Mouse (Mus musculus): ENCODE measurements around the gene Dhdds. TPM values are rescaled to one million over a fixed set of nuclear protein-coding genes. Genes with fewer than 3 reads are reported as not detected.

Dhdds gene
- polyA plus RNA-seq, 1 experiment from 2014 or later, result 41.9 TPM

- Histone ChIP-seq H3K9ac (no peak overlapping the region), H3K36me3 (no peaks in the 10 kb centered on the region), H3K4me3 (no peak overlapping the region), H3K9me3 (no peaks in the 10 kb centered on the region), H3K27me3 (peaks cover 55% of the 10 kb centered on the region), H3K4me2 (no peak overlapping the region), H3K4me1 (peaks cover 18% of the 10 kb centered on the region), H3K27ac (no peak overlapping the region)
- 3% methylated on average over 21 of the region's 21 CpGs for WGBS
- no peak for ATAC-seq (ENCODE audit: insufficient number of reproducible peaks, low FRiP score, low TSS enrichment, low read depth)
Measured at GRCm38 (mm10) chr4:134017201-134017865, 16.6 kb upstream of the Dhdds start.

- no peak overlapping the region for H3K9ac ChIP-seq
Measured at GRCm38 (mm10) chr4:134016767-134017166, 16.0 kb upstream of the Dhdds start.

GRCm38 (mm10) chr4:134016208-134016607, 15.5 kb upstream of the Dhdds start:
- Histone ChIP-seq H3K4me2 (no peak overlapping the region), H3K4me3 (no peak overlapping the region), H3K27ac (no peak overlapping the region), H3K36me3 (no peaks in the 10 kb centered on the region), H3K27me3 (peaks cover 57% of the 10 kb centered on the region), H3K4me1 (peaks cover 24% of the 10 kb centered on the region), H3K9ac (no peak overlapping the region), H3K9me3 (no peaks in the 10 kb centered on the region)
- WGBS, result 7% methylated on average over 7 of the region's 7 CpGs
- no peak for ATAC-seq (ENCODE audit: insufficient number of reproducible peaks, low FRiP score, low TSS enrichment, low read depth)

More at GRCm38 (mm10) chr4:134016767-134017166, 16.0 kb upstream of the Dhdds start:
- 2% methylated on average over 8 of the region's 8 CpGs for WGBS
- no peak for ATAC-seq (ENCODE audit: insufficient number of reproducible peaks, low FRiP score, low TSS enrichment, low read depth)
- Histone ChIP-seq H3K4me3 (no peak overlapping the region), H3K4me1 (peaks cover 19% of the 10 kb centered on the region), H3K9me3 (no peaks in the 10 kb centered on the region), H3K27me3 (peaks cover 57% of the 10 kb centered on the region), H3K36me3 (no peaks in the 10 kb centered on the region), H3K4me2 (no peak overlapping the region), H3K27ac (no peak overlapping the region)

GRCm38 (mm10) chr4:134012858-134013528, 12.3 kb upstream of the Dhdds start:
- Histone ChIP-seq H3K27ac (no peak overlapping the region), H3K4me3 (no peak overlapping the region), H3K27me3 (peaks cover 31% of the 10 kb centered on the region), H3K4me1 (peaks cover 20% of the 10 kb centered on the region), H3K4me2 (no peak overlapping the region), H3K36me3 (no peaks in the 10 kb centered on the region), H3K9me3 (no peaks in the 10 kb centered on the region), H3K9ac (no peak overlapping the region)
- no peak for ATAC-seq (ENCODE audit: insufficient number of reproducible peaks, low FRiP score, low TSS enrichment, low read depth)
- 50% methylated on average over 12 of the region's 12 CpGs for WGBS

GRCm38 (mm10) chr4:134011450-134012414, 11.0 kb upstream of the Dhdds start:
- Histone ChIP-seq H3K4me1 (peaks cover 7% of the 10 kb centered on the region), H3K4me3 (no peak overlapping the region), H3K27ac (no peak overlapping the region), H3K9me3 (no peaks in the 10 kb centered on the region), H3K36me3 (no peaks in the 10 kb centered on the region), H3K4me2 (no peak overlapping the region), H3K27me3 (peaks cover 19% of the 10 kb centered on the region), H3K9ac (no peak overlapping the region)
- WGBS, result 24% methylated on average over 16 of the region's 16 CpGs
- ATAC-seq (ENCODE audit: insufficient number of reproducible peaks, low FRiP score, low TSS enrichment, low read depth), result no peak

- no peak overlapping the region for H3K4me2 ChIP-seq
- no peak overlapping the region for H3K4me3 ChIP-seq
- no peak overlapping the region for H3K27ac ChIP-seq
- ATAC-seq (ENCODE audit: insufficient number of reproducible peaks, low FRiP score, low TSS enrichment, low read depth), result no peak
- peaks cover 6% of the 10 kb centered on the region for H3K4me1 ChIP-seq
- H3K9ac ChIP-seq, result no peak overlapping the region
- H3K36me3 ChIP-seq, result no peaks in the 10 kb centered on the region
- H3K27me3 ChIP-seq, result 0 out of 2 replicates have a peak, but pooled peaks cover 6% of the 10 kb centered on the region
- H3K9me3 ChIP-seq, result no peaks in the 10 kb centered on the region
- 62% methylated on average over 6 of the region's 6 CpGs for WGBS
Measured at GRCm38 (mm10) chr4:134009709-134010108, 9.0 kb upstream of the Dhdds start.

GRCm38 (mm10) chr4:134006845-134007244, 6.1 kb upstream of the Dhdds start:
- H3K4me2 ChIP-seq, result no peak overlapping the region
- H3K36me3 ChIP-seq, result no peaks in the 10 kb centered on the region
- no peak overlapping the region for H3K9ac ChIP-seq
- peaks cover 6% of the 10 kb centered on the region for H3K4me1 ChIP-seq
- no peak overlapping the region for H3K27ac ChIP-seq
- H3K4me3 ChIP-seq, result no peak overlapping the region
- no peaks in the 10 kb centered on the region for H3K9me3 ChIP-seq
- WGBS, result 87% methylated on average over 3 of the region's 3 CpGs
- H3K27me3 ChIP-seq, result no peaks in the 10 kb centered on the region
- ATAC-seq (ENCODE audit: insufficient number of reproducible peaks, low FRiP score, low TSS enrichment, low read depth), result no peak

GRCm38 (mm10) chr4:134005581-134006358, 5.1 kb upstream of the Dhdds start:
- Histone ChIP-seq H3K9ac (no peak overlapping the region), H3K4me3 (no peak overlapping the region), H3K36me3 (no peaks in the 10 kb centered on the region), H3K9me3 (no peaks in the 10 kb centered on the region), H3K4me1 (no peaks in the 10 kb centered on the region; the same call in 1 of the 2 replicates), H3K4me2 (no peak overlapping the region), H3K27ac (no peak overlapping the region), H3K27me3 (no peaks in the 10 kb centered on the region)
- no peak for ATAC-seq (ENCODE audit: insufficient number of reproducible peaks, low FRiP score, low TSS enrichment, low read depth)
- 79% methylated on average over 12 of the region's 12 CpGs for WGBS

- H3K9me3 ChIP-seq, result no peaks in the 10 kb centered on the region
- H3K4me3 ChIP-seq, result no peak overlapping the region
- 72% methylated on average over 5 of the region's 5 CpGs for WGBS
- 0 out of 2 replicates have a peak, but pooled peaks cover 2% of the 10 kb centered on the region for H3K36me3 ChIP-seq
- no peak overlapping the region for H3K27ac ChIP-seq
- no peak overlapping the region for H3K4me2 ChIP-seq
- ATAC-seq (ENCODE audit: insufficient number of reproducible peaks, low FRiP score, low TSS enrichment, low read depth), result no peak
- peaks cover 7% of the 10 kb centered on the region for H3K4me1 ChIP-seq
- no peak overlapping the region for H3K9ac ChIP-seq
- no peaks in the 10 kb centered on the region for H3K27me3 ChIP-seq
Measured at GRCm38 (mm10) chr4:134002903-134003302, 2.2 kb upstream of the Dhdds start.

GRCm38 (mm10) chr4:134002246-134002645, 1.5 kb upstream of the Dhdds start:
- 58% methylated on average over 4 of the region's 4 CpGs for WGBS
- Histone ChIP-seq H3K9ac (no peak overlapping the region), H3K27me3 (no peaks in the 10 kb centered on the region), H3K36me3 (0 out of 2 replicates have a peak, but pooled peaks cover 2% of the 10 kb centered on the region), H3K4me2 (no peak overlapping the region), H3K4me1 (peaks cover 7% of the 10 kb centered on the region), H3K27ac (no peak overlapping the region), H3K9me3 (no peaks in the 10 kb centered on the region), H3K4me3 (no peak overlapping the region)
- ATAC-seq (ENCODE audit: insufficient number of reproducible peaks, low FRiP score, low TSS enrichment, low read depth), result no peak

- H3K4me3 ChIP-seq, result no peak overlapping the region
- ATAC-seq (ENCODE audit: insufficient number of reproducible peaks, low FRiP score, low TSS enrichment, low read depth), result no peak
Measured at GRCm38 (mm10) chr4:134001710-134002109, 992 bp upstream of the Dhdds start.

More at GRCm38 (mm10) chr4:134001710-134002109, 992 bp upstream of the Dhdds start:
- Histone ChIP-seq H3K9me3 (no peaks in the 10 kb centered on the region), H3K9ac (no peak overlapping the region), H3K27ac (no peak overlapping the region), H3K4me2 (no peak overlapping the region), H3K27me3 (no peaks in the 10 kb centered on the region), H3K36me3 (peaks cover 5% of the 10 kb centered on the region; the same call in 1 of the 2 replicates), H3K4me1 (peaks cover 7% of the 10 kb centered on the region)
- WGBS, result 45% methylated on average over 10 of the region's 10 CpGs
